Mouse (Mus musculus) CH12.LX (cell line): ENCODE results near the gene Slc16a12.

Experiments
- CTCF ChIP-seq, 2 experiments: IDR thresholded peaks in 1 of 2; conservative IDR thresholded peaks in 1 of 2; 2 replicates each; pipeline ENCODE4 v1.5.1; 2011 to 2012; ENCODE audit warnings: low read depth in 2 of 2, low read length in 2 of 2, improper control_type of control experiment in 1 of 2, inconsistent platforms in 1 of 2, mild to moderate bottlenecking in 1 of 2, moderate library complexity in 1 of 2
- EP300 ChIP-seq: IDR thresholded peaks from 2 replicates; pipeline ENCODE4 v1.6.1; 2011; ENCODE audit warnings: low read length, improper control_type of control experiment
- ETS1 ChIP-seq: conservative IDR thresholded peaks from 2 replicates; pipeline ENCODE4 v1.6.1; 2012; ENCODE audit warnings: low read depth, mild to moderate bottlenecking, inconsistent platforms, low read length, improper control_type of control experiment, moderate library complexity
- MAFK ChIP-seq: IDR thresholded peaks from 2 replicates; pipeline ENCODE4 v1.6.1; 2011; ENCODE audit warnings: low read length, improper control_type of control experiment; ENCODE audit not compliant: insufficient replicate concordance
- MAX ChIP-seq: IDR thresholded peaks from 2 replicates; pipeline ENCODE4 v1.6.1; 2011; ENCODE audit warnings: low read length, improper control_type of control experiment
- NRF1 ChIP-seq: IDR thresholded peaks from 2 replicates; pipeline ENCODE4 v1.6.1; 2014; ENCODE audit warnings: low read depth, mild to moderate bottlenecking, inconsistent platforms, low read length, improper control_type of control experiment, moderate library complexity
- POLR2A ChIP-seq: IDR thresholded peaks from 2 replicates; pipeline ENCODE4 v1.6.1; 2011; ENCODE audit warnings: low read depth, mild to moderate bottlenecking, improper control_type of control experiment, low read length
- POLR2AphosphoS2 ChIP-seq: IDR thresholded peaks from 2 replicates; pipeline ENCODE4 v1.6.1; 2011; ENCODE audit warnings: low read depth, low read length, improper control_type of control experiment
- RCOR1 ChIP-seq: conservative IDR thresholded peaks from 2 replicates; pipeline ENCODE4 v1.6.1; 2012; ENCODE audit warnings: low read depth, mild to moderate bottlenecking, inconsistent platforms, low read length, improper control_type of control experiment
- SMC3 ChIP-seq: IDR thresholded peaks from 2 replicates; pipeline ENCODE4 v1.6.1; 2011; ENCODE audit warnings: low read depth, low read length, improper control_type of control experiment
- TCF12 ChIP-seq: IDR thresholded peaks from 2 replicates; pipeline ENCODE4 v1.6.1; 2014; ENCODE audit warnings: low read depth, mild to moderate bottlenecking, inconsistent platforms, low read length, improper control_type of control experiment
- USF1 ChIP-seq: IDR thresholded peaks from 2 replicates; pipeline ENCODE4 v1.6.1; 2014; ENCODE audit warnings: low read depth, mild to moderate bottlenecking, inconsistent platforms, low read length, improper control_type of control experiment

- TF ChIP-seq CTCF (conservative IDR thresholded peaks at IDR 0.05 in 1 of 2, IDR thresholded peaks at IDR 0.05 in 1 of 2; ENCODE audit: low read depth in 2 of 2, low read length in 2 of 2) = no peak
- no peak for TF ChIP-seq SMC3
- no peak for TF ChIP-seq ETS1
- TF ChIP-seq POLR2A = no peak
- no peak for TF ChIP-seq MAFK
- TF ChIP-seq MAX = no peak
- TF ChIP-seq USF1 = no peak
- TF ChIP-seq EP300 = no peak
- no peak for TF ChIP-seq NRF1
- no peak for TF ChIP-seq POLR2AphosphoS2
- no peak for TF ChIP-seq RCOR1
- TF ChIP-seq TCF12 = no peak
These were observed 16.5 kb downstream of the Slc16a12 start for GRCm38 (mm10) chr19:34730584-34730983.
